Mouse (Mus musculus) megakaryocyte, embryonic 14.5 days (primary cell): ENCODE results near the gene Gmppa.

Experiments
- FLI1 ChIP-seq: IDR thresholded peaks from 2 replicates; pipeline ENCODE4 v1.6.1; 2012; ENCODE audit warnings: low read length, inconsistent platforms, mixed read lengths
- GATA1 ChIP-seq: IDR thresholded peaks from 3 replicates; pipeline ENCODE4 v1.6.1; 2012; ENCODE audit warnings: mixed read lengths, low read length, inconsistent platforms, borderline replicate concordance

DNA sequence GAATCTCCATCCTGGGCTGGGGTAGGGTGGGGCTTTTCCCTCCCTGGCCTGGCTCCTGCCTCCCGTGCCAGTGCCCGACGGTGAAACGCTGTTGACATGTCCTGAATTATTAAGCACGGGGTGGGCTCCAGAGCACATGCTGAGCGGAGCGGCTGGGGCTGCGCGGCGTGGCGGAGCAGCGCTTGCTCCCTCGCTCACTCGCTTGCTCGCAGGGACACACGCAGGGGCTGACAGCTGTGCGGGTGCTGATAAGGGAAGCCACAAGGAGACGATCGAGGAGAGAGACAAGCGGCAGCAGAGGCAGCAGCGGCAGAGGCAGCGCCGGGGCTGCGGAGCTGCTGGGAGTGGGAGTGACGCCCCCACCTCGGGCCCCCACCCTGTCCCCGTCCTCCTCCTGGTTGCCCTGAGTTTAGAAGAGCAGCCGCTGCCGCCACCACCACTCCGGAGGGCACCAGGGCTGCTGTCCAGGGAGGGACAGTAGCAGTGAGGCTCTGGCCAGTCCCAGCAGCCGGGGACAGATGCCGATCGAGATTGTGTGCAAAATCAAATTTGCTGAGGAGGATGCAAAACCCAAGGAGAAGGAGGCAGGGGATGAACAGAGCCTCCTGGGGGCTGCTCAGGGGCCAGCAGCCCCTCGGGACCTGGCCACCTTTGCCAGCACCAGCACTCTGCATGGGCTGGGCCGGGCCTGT lies 14.7 kb downstream of the Gmppa start, which contains the start of gene Asic4:
- TF ChIP-seq GATA1 (no peak), FLI1 (no peak)
